Mouse (Mus musculus) embryonic fibroblast, embryonic 13.5 days (primary cell): ENCODE data around the gene Gm20388.

Experiments used
- CTCF ChIP-seq: IDR thresholded peaks from 2 replicates; pipeline ENCODE4 v1.5.1; 2011; ENCODE audit warnings: mild to moderate bottlenecking, control low read depth, low read length, moderate library complexity, borderline replicate concordance; ENCODE audit not compliant: insufficient read depth
- POLR2A ChIP-seq: IDR thresholded peaks from 2 replicates; pipeline ENCODE4 v1.6.1; 2011; ENCODE audit warnings: low read depth, mild to moderate bottlenecking, control low read depth, low read length, moderate library complexity

DNA sequence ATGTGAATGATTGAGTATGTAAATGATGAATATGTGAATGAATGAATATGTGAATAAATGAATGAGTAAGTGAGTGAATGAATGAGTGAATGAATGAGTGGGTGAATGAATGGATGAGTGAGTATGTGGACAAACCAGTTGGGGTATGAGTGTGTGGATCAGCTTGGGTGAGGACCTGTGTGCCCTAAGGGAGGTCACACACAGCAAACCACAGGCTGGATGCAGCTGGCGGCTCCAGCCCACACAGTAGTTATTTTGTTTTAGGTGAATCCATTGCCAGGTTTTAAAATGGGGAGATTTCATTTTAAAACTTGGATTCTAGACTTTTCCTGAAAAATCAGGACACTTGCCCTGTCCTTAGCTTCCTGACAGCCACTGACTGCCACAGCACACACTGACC is 2341.1 kb downstream of the Gm20388 start:
- TF ChIP-seq CTCF (no peak), POLR2A (no peak)
